Mouse (Mus musculus) embryonic facial prominence, embryonic 13.5 days (tissue): Measurements from ENCODE around the gene Morc4. TPM values are rescaled to one million over a fixed set of nuclear protein-coding genes. Genes with fewer than 3 reads are reported as not detected.

Experiments
- ATAC-seq: fragments of 200-750 bp; cut with Nextera tagmentation; 2 replicates; pipeline ENCODE4 v1.8.0; 2017; ENCODE audit warnings: low read depth; ENCODE audit not compliant: insufficient number of reproducible peaks, insufficient read depth, low FRiP score, low TSS enrichment
- H3K27ac ChIP-seq: fragments of 300-500 bp; sonication (generic); 2 replicates; pipeline ENCODE4 v1.5.1; 2015; ENCODE audit warnings: moderate library complexity, mild to moderate bottlenecking, inconsistent platforms
- H3K27me3 ChIP-seq: fragments of 300-500 bp; sonication (generic); 2 replicates; pipeline ENCODE4 v1.6.1; 2015; ENCODE audit warnings: mild to moderate bottlenecking, inconsistent platforms
- H3K36me3 ChIP-seq: fragments of 300-500 bp; sonication (generic); 2 replicates; pipeline ENCODE4 v1.6.1; 2015; ENCODE audit warnings: mild to moderate bottlenecking, inconsistent platforms
- H3K4me1 ChIP-seq: fragments of 300-500 bp; sonication (generic); 2 replicates; pipeline ENCODE4 v1.6.1; 2015; ENCODE audit warnings: inconsistent platforms
- H3K4me2 ChIP-seq: fragments of 300-500 bp; sonication (generic); 2 replicates; pipeline ENCODE4 v1.6.1; 2015; ENCODE audit warnings: moderate library complexity, mild to moderate bottlenecking, inconsistent platforms
- H3K4me3 ChIP-seq: fragments of 300-500 bp; sonication (generic); 2 replicates; pipeline ENCODE4 v1.5.1; 2015; ENCODE audit warnings: mild to moderate bottlenecking, inconsistent platforms
- H3K9ac ChIP-seq: fragments of 300-500 bp; sonication (generic); 2 replicates; pipeline ENCODE4 v1.6.1; 2015; ENCODE audit warnings: mild to moderate bottlenecking, inconsistent platforms
- H3K9me3 ChIP-seq: fragments of 300-500 bp; sonication (generic); 2 replicates; pipeline ENCODE4 v1.6.1; 2016; ENCODE audit warnings: inconsistent platforms
- WGBS: fragments of 180-500 bp; shearing (Covaris S2); methylation state at CpG from one replicate; pipeline ENCODE4 v1.1.7; 2015; ENCODE audit warnings: mixed read lengths; 5-methylcytosine and 5-hydroxymethylcytosine counted together
- polyA plus RNA-seq: library from polyadenylated mRNA; unstranded; fragments of >200 nt; fragmentation: Nextera tagmentation; extraction: Ambion mirVana; gene quantifications from 2 replicates; pipeline ENCODE4 v1.2.1, GENCODE M21; 2015

The Morc4 gene
- polyA plus RNA-seq, 1 experiment from 2014 or later = 16.4 TPM

- Histone ChIP-seq H3K36me3 (no peaks in the 10 kb centered on the region), H3K4me2 (no peak overlapping the region), H3K4me1 (no peaks in the 10 kb centered on the region), H3K9me3 (no peaks in the 10 kb centered on the region), H3K9ac (no peak overlapping the region), H3K27me3 (peaks cover 19% of the 10 kb centered on the region; the same call in 1 of the 2 replicates), H3K27ac (no peak overlapping the region), H3K4me3 (no peak overlapping the region)
- no peak for ATAC-seq
- WGBS = 89% methylated on average over 6 of the region's 6 CpGs
These were observed 42.9 kb downstream of the Morc4 start for GRCm38 (mm10) chrX:139828363-139829092.

GRCm38 (mm10) chrX:139826926-139827325 is 44.6 kb downstream of the Morc4 start:
- no peaks in the 10 kb centered on the region for H3K4me1 ChIP-seq
- H3K27ac ChIP-seq = no peak overlapping the region
- WGBS = 76% methylated on average over 4 of the region's 4 CpGs
- H3K27me3 ChIP-seq = peaks cover 29% of the 10 kb centered on the region
- H3K4me3 ChIP-seq = no peak overlapping the region
- H3K9me3 ChIP-seq = no peaks in the 10 kb centered on the region
- H3K36me3 ChIP-seq = no peaks in the 10 kb centered on the region
- H3K9ac ChIP-seq = no peak overlapping the region
- no peak overlapping the region for H3K4me2 ChIP-seq
- no peak for ATAC-seq

GRCm38 (mm10) chrX:139825402-139825801 is 46.1 kb downstream of the Morc4 start:
- Histone ChIP-seq H3K4me1 (no peaks in the 10 kb centered on the region), H3K36me3 (no peaks in the 10 kb centered on the region), H3K4me3 (no peak overlapping the region), H3K9ac (no peak overlapping the region), H3K9me3 (no peaks in the 10 kb centered on the region), H3K4me2 (no peak overlapping the region), H3K27me3 (peaks cover 29% of the 10 kb centered on the region), H3K27ac (no peak overlapping the region)
- 80% methylated on average over 1 of the region's 1 CpGs for WGBS
- no peak for ATAC-seq

GRCm38 (mm10) chrX:139815201-139815600 is 56.3 kb downstream of the Morc4 start:
- ATAC-seq = no peak
- Histone ChIP-seq H3K9me3 (no peaks in the 10 kb centered on the region), H3K36me3 (no peaks in the 10 kb centered on the region), H3K9ac (no peak overlapping the region), H3K4me3 (no peak overlapping the region), H3K4me2 (no peak overlapping the region), H3K27ac (no peak overlapping the region), H3K27me3 (peaks cover 33% of the 10 kb centered on the region), H3K4me1 (no peaks in the 10 kb centered on the region)
- WGBS = 79% methylated on average over 5 of the region's 5 CpGs

- 83% methylated on average over 8 of the region's 8 CpGs for WGBS
These were observed 57.4 kb downstream of the Morc4 start for GRCm38 (mm10) chrX:139814018-139814635.

DNA sequence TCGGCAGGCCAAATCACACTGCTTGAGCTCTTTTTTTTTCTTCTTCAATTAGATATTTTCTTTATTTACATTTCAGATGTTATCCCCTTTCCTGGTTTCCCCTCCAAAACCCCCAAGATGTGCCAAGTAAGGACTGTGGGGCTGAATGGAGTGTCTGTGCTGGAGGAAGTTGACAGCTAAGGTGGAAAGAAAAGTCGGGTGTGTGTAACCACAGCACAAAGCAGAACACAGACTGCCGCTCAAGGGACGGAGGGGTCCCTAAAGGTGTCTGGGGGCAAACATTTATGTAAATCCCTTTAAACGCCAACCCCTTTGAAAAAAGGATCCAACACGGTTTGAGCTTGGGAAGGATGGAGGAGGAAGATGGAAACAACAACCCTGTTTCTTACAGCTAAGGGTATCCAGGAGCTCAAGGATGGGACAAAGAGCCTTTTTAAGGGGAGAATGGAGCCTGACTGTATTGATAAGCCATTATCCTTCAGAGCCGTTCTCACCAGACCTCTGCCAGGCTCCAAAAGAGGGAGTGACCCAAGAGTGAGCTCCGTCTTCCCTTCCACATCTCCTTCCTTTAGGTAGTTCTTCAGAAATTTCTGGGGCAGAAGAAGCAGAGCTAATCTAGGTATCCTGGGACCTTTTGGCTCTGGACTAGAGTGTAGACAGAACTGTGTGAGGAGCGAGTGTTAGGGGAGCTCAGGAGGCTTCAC is 58.0 kb downstream of the Morc4 start:
- Histone ChIP-seq H3K9ac (no peak overlapping the region), H3K4me3 (no peak overlapping the region), H3K27ac (no peak overlapping the region), H3K36me3 (no peaks in the 10 kb centered on the region), H3K4me2 (no peak overlapping the region), H3K9me3 (no peaks in the 10 kb centered on the region), H3K4me1 (no peaks in the 10 kb centered on the region), H3K27me3 (peaks cover 38% of the 10 kb centered on the region)
- no peak for ATAC-seq
- 73% methylated on average over 9 of the region's 9 CpGs for WGBS

More at GRCm38 (mm10) chrX:139814018-139814635, 57.4 kb downstream of the Morc4 start:
- Histone ChIP-seq H3K9me3 (no peaks in the 10 kb centered on the region), H3K4me3 (no peak overlapping the region), H3K27ac (no peak overlapping the region), H3K27me3 (peaks cover 33% of the 10 kb centered on the region), H3K4me2 (no peak overlapping the region), H3K9ac (no peak overlapping the region), H3K36me3 (no peaks in the 10 kb centered on the region), H3K4me1 (no peaks in the 10 kb centered on the region)
- no peak for ATAC-seq

DNA sequence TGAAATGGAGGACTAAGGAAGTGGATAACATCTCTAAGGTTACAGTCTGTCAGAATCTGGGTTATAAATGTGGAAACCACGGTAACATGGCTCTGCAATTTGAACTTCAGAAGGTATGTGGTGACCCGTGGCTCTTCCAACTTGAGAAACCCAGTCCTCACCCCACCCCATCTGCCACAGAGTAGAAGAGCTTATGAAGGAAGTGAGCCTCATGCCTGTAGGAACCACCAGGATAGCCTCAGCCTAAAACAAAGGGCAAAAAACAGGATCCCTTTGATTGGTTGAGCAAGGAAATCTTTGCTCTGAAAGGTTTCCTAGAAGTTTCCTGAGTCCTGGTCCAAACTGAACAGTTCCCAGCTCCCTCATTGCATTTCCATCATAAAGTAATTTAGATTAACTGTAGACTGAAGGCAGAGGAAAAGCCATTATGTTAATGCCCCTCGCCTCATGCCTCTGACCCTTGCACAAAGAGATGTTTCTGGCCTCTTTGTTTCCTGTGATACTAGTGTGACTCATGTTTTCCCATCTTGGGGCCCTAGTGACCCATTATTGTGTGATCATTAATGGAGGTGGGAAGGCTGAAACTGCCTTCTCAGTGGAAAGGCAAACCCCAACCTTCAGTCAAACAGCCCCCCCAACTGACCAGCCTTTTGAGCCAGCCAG is 58.7 kb downstream of the Morc4 start:
- Histone ChIP-seq H3K4me2 (no peak overlapping the region), H3K27ac (no peak overlapping the region), H3K4me1 (no peaks in the 10 kb centered on the region), H3K4me3 (no peak overlapping the region), H3K36me3 (no peaks in the 10 kb centered on the region), H3K27me3 (peaks cover 38% of the 10 kb centered on the region), H3K9ac (no peak overlapping the region), H3K9me3 (no peaks in the 10 kb centered on the region)
- no peak for ATAC-seq
- 68% methylated on average over 3 of the region's 3 CpGs for WGBS

GRCm38 (mm10) chrX:139808501-139808900 is 63.0 kb downstream of the Morc4 start:
- H3K4me1 ChIP-seq = no peaks in the 10 kb centered on the region
- peaks cover 36% of the 10 kb centered on the region for H3K27me3 ChIP-seq
- no peak overlapping the region for H3K4me3 ChIP-seq
- no peaks in the 10 kb centered on the region for H3K36me3 ChIP-seq
- H3K9ac ChIP-seq = no peak overlapping the region
- no peak overlapping the region for H3K4me2 ChIP-seq
- H3K27ac ChIP-seq = no peak overlapping the region
- ATAC-seq = no peak
- 91% methylated on average over 10 of the region's 10 CpGs for WGBS
- no peaks in the 10 kb centered on the region for H3K9me3 ChIP-seq

- Histone ChIP-seq H3K9ac (no peak overlapping the region), H3K9me3 (no peaks in the 10 kb centered on the region), H3K27ac (no peak overlapping the region), H3K4me1 (no peaks in the 10 kb centered on the region), H3K36me3 (no peaks in the 10 kb centered on the region), H3K27me3 (peaks cover 32% of the 10 kb centered on the region), H3K4me2 (no peak overlapping the region), H3K4me3 (no peak overlapping the region)
- ATAC-seq = no peak
- WGBS = 62% methylated on average over 4 of the region's 4 CpGs
These were observed 63.4 kb downstream of the Morc4 start for GRCm38 (mm10) chrX:139808085-139808484.

DNA sequence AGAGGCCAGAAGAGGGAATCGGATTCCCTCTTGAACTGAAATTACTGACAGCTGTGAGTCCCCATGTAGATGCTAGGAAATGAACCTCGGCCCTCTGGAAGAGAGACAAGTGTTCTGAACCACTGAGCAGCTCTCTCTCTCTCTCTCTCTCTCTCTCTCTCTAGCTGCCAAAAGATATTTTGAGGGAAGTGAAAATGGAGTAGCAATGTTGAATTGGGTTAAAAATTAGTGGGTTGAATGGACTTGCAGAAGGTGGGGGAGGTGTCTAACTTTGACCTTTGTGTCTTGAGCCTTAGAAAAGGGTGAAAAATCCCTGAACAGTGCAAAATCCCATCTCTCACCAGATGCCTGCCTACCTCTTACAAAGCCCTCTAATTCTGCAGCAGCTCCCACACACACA is 64.1 kb downstream of the Morc4 start:
- WGBS = 47% methylated on average over 2 of the region's 2 CpGs
- Histone ChIP-seq H3K4me3 (no peak overlapping the region), H3K9me3 (no peaks in the 10 kb centered on the region), H3K36me3 (no peaks in the 10 kb centered on the region), H3K9ac (no peak overlapping the region), H3K27ac (no peak overlapping the region), H3K4me1 (no peaks in the 10 kb centered on the region), H3K4me2 (no peak overlapping the region), H3K27me3 (peaks cover 31% of the 10 kb centered on the region)
- no peak for ATAC-seq

- Histone ChIP-seq H3K27me3 (peaks cover 42% of the 10 kb centered on the region), H3K4me1 (no peaks in the 10 kb centered on the region), H3K4me2 (no peak overlapping the region), H3K4me3 (no peak overlapping the region), H3K27ac (no peak overlapping the region), H3K36me3 (no peaks in the 10 kb centered on the region), H3K9me3 (no peaks in the 10 kb centered on the region), H3K9ac (no peak overlapping the region)
- WGBS = 92% methylated on average over 4 of the region's 4 CpGs
- ATAC-seq = no peak
These were observed 65.6 kb downstream of the Morc4 start for GRCm38 (mm10) chrX:139805918-139806317.
